Mouse (Mus musculus) spleen, postnatal 36 days (tissue): ENCODE measurements around the gene Atf6.

ENCODE experiments used
- DNase-seq, 2 experiments: peaks; one replicate each; pipeline ENCODE4 v3.0.0; 2022; ENCODE audit warnings: low spot score in 2 of 2, mixed read lengths in 1 of 2

Gene Atf6

DNA sequence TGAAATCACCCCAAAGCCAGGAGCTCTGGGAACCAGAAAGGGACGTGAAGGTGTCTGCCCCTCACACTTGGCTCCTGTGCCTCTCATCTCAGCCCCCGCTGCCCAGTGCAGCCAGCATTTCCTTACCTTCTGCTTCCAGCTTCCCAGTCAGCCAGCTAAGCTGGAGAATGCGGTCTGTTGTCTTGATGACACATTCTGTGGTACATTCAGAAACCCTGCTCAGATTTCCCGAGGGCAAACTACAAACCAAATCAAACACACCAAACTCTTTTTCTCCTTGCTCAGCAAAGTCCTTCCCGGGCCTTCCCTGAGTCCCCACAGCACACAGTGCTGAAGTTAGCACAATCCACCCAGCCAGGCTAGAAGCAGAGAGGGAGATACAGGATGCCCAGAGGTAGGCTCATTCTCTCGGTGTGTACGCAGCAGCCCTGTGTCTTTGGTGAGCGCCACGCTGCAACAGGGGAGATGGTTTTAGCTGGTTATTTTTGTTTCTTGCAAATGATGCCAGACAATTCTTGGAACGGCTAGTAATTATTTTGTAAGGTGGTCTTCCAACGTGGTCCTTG lies 202.9 kb downstream of the Atf6 start:
- DNase-seq, result no peak

DNA sequence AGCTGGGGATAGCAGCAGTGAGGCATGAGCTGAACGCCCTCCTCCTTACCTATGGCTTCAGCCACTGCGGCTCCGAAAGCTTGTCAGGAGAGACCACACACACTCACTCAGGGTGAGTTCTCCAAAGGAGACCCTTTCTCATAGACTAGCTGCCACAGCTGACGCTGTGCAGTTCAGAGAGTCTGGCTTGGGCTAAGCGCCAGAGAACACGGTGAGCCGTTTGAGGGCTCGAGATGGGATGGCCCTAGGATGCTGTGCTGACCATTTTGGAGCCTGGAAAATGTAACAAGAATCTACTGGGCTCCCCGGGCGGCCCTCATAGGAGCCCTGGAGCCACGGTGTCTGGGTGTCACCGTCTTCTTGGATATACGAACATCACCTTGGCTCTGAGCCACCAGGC lies 208.3 kb downstream of the Atf6 start:
- DNase-seq, result no peak

DNA sequence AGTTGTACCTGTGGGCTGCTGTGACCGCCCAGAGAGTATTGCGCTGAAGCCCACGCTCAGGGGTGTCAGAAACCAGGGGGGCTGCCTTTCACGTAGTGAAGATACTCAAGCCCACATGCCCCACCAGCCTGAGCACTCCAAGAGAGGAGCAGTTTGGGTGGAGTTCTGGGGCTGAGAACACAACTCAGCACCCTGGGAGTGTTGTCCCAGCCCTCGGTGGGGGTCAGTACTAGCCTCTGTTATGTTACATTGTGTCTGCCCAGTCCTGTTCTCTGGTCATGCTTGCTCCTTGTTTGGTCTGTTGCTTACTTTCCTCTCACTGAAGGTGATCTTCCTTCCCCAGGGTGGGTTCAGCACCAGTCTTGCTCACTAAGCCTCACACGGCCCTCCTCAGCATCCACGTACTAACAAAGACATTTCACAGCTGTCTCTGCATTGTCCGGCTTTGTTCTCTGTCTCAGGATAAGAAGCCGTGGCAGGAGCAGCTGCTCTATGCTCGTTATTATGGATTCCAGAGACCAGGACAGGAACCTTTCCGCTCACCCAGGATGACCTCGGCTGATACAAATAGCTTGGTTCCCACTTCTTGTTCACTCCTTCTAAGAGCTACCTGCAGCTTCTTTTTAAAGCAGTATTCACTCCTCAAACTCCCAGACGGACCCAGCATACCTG lies 209.8 kb downstream of the Atf6 start:
- DNase-seq, result no peak

DNA sequence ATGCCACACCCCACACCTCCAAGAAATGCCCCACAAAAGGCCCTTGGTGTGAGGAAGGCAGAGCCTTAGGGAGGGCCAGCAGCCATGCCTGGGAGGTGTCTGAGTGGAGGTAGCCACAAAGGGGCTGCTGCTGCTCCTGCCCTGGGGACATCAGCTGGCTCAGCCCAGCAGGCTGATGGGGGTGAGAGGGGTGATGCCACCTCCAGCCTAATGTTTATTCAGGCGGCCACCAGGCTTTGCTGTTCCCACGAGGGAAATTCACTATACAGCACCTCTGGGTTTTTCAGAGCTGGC lies 210.4 kb downstream of the Atf6 start:
- DNase-seq, result no peak

DNA sequence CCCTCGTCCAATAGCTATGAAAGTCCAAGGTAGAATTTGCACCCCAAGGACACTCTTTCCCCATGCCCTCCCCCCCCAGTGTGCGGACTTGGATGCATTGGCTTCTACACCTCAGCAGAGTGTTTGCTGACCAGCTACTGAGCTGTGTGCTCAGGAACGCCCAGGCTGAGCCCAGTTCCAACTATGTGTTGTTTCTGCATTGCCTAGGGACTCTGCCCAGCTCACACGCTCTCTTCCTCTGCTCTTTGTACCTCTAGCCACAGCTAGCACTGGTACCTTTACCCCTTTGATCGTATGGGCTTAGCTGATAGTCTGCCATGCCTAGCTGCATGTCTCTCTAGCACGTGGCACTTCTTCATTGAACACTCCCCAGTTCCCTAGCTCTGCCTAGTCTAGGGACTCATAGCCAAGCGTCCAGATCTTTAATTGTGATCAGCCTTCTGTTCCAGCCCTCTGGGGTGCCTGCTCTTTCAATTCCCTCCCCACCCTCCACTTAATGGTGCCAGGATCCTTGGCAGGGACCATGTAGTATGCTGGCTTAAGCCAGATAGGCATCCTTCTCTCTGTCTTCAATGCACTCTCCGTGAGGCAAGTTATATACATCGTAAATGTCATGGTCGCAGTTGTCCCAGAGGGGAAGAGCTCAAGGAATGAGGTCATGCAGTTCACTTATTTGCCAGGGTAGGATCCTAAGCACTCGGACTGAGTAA lies 210.9 kb downstream of the Atf6 start:
- DNase-seq, result no peak

DNA sequence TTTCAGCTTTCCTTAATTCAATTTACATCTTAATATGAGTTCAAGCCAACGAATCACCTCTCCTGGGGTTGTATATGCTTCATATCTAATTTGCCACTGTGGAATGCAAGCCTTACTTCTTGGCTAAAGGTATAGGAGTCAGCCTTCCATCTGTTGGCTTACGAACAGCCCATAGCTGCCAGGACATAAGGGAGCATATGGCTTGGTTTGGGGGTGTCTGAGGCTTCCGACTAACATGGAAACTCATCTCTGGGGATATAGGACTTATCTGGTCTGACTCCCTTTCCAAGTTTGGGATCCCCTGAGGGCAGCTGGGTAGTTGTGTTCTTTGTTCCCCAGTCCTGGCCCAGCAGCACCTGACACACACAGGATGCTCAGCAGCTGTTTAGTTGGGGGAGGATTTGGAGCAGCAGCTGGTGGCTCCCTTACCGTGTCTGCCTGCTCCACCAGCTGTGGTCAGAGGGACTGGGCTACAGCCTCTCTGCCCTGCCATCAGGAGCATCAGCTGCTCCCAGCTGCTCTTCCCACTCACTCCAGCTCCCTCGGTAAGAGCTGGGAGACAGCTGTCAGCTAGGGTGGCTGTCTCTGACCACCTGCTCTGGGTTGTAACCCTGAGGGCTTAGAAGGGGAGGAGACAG lies 212.2 kb downstream of the Atf6 start:
- DNase-seq, result no peak
